Mouse (Mus musculus): ENCODE measurements at regions not wholly inside any gene's neighbourhood (a gene's known extent, or its start where the extent isn't known, plus 50 kb on each side); places are given as distances from the start of the nearest gene placed in this dataset.

DNA sequence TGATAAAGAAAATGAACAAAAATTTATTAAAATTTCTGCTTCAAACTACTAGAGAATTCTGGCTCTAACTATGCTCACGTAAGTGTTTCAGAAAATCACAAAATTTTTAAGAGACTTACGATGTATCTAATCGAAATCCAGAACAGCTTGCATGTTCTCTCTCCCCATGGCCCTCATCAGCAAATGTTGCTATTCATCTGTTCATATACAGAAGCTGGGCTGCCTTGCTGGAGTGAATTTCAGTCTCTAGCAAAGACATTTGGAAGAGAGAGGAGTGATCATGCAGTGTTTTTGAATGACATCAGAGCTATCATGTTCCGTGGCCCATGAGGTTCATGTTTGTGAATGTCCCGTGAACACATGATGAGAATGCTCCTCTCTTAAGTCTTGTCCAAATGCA, 618.8 kb upstream of the Slc39a10 start:
- H3K4me2 ChIP-seq (ENCODE audit: low read depth) = no peak overlapping the region
- H3K79me2 ChIP-seq (ENCODE audit: control insufficient read depth, insufficient read depth) = no peaks in the 10 kb centered on the region
- TF ChIP-seq MAX (IDR thresholded peaks at IDR 0.05; ENCODE audit: low read depth) (no peak), TCF12 (IDR thresholded peaks at IDR 0.05; ENCODE audit: insufficient read depth, poor library complexity, severe bottlenecking) (no peak), REST (IDR thresholded peaks at IDR 0.05; ENCODE audit: insufficient read depth, insufficient read length) (no peak), SRF (IDR thresholded peaks at IDR 0.05; ENCODE audit: control insufficient read depth, insufficient read length, low read depth) (no peak), TCF3 (IDR thresholded peaks at IDR 0.05; ENCODE audit: insufficient read length, low read depth) (no peak), USF1 (IDR thresholded peaks at IDR 0.05; ENCODE audit: low read depth) (no peak), POLR2AphosphoS2 (IDR thresholded peaks at IDR 0.05; ENCODE audit: insufficient read length, low read depth) (no peak), POLR2A (IDR thresholded peaks at IDR 0.05; ENCODE audit: insufficient read length, low read depth) (no peak), MYOG (IDR thresholded peaks at IDR 0.05; ENCODE audit: control insufficient read depth in 1 of 3, insufficient read depth in 1 of 3, insufficient read length in 2 of 3, low read depth in 2 of 3) (no peak), CEBPB (IDR thresholded peaks at IDR 0.05; ENCODE audit: insufficient read depth, poor library complexity, severe bottlenecking) (no peak), MYOD1 (IDR thresholded peaks at IDR 0.05; ENCODE audit: control insufficient read depth in 1 of 3, insufficient read length in 2 of 3, low read depth in 2 of 3) (no peak), E2F4 (IDR thresholded peaks at IDR 0.05; ENCODE audit: insufficient read depth) (no peak)
- H3K4me3 ChIP-seq = no peak overlapping the region
- no peaks in the 10 kb centered on the region for H3K36me3 ChIP-seq (ENCODE audit: control insufficient read depth, insufficient read depth)
- H3ac ChIP-seq (ENCODE audit: control insufficient read depth, insufficient read length) = no peak overlapping the region
- H3K27me3 ChIP-seq (ENCODE audit: control insufficient read depth, insufficient read depth, insufficient read length) = no peaks in the 10 kb centered on the region

DNA sequence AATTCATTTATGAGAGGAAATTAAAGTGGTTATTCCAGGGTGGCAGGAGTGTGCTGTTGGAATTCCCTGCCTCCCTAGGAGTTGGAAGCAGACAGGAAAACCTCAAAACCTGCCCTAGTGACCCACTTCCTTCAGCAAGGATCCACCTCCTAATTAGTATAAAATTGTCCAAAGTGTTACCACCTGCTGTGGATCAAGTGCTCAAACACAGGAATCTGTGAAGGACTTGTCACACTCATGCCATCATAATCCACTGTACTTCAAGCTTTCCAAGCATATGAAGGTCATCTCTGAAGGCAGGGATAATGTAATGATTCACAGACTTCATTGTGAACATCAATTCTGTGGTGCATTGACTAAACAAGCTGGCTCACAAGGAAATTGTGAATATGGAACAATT, 615.1 kb upstream of the Slc39a10 start:
- Histone ChIP-seq H3K4me3 (no peak overlapping the region), H3K27me3 (ENCODE audit: control insufficient read depth, insufficient read depth, insufficient read length) (no peaks in the 10 kb centered on the region), H3K36me3 (ENCODE audit: control insufficient read depth, insufficient read depth) (no peaks in the 10 kb centered on the region), H3K79me2 (ENCODE audit: control insufficient read depth, insufficient read depth) (no peaks in the 10 kb centered on the region), H3ac (ENCODE audit: control insufficient read depth, insufficient read length) (no peak overlapping the region), H3K4me2 (ENCODE audit: low read depth) (no peak overlapping the region)
- TF ChIP-seq USF1 (IDR thresholded peaks at IDR 0.05; ENCODE audit: low read depth) (no peak), SRF (IDR thresholded peaks at IDR 0.05; ENCODE audit: control insufficient read depth, insufficient read length, low read depth) (no peak), MYOG (IDR thresholded peaks at IDR 0.05; ENCODE audit: control insufficient read depth in 1 of 3, insufficient read depth in 1 of 3, insufficient read length in 2 of 3, low read depth in 2 of 3) (no peak), E2F4 (IDR thresholded peaks at IDR 0.05; ENCODE audit: insufficient read depth) (no peak), MYOD1 (IDR thresholded peaks at IDR 0.05; ENCODE audit: control insufficient read depth in 1 of 3, insufficient read length in 2 of 3, low read depth in 2 of 3) (no peak), MAX (IDR thresholded peaks at IDR 0.05; ENCODE audit: low read depth) (no peak)

DNA sequence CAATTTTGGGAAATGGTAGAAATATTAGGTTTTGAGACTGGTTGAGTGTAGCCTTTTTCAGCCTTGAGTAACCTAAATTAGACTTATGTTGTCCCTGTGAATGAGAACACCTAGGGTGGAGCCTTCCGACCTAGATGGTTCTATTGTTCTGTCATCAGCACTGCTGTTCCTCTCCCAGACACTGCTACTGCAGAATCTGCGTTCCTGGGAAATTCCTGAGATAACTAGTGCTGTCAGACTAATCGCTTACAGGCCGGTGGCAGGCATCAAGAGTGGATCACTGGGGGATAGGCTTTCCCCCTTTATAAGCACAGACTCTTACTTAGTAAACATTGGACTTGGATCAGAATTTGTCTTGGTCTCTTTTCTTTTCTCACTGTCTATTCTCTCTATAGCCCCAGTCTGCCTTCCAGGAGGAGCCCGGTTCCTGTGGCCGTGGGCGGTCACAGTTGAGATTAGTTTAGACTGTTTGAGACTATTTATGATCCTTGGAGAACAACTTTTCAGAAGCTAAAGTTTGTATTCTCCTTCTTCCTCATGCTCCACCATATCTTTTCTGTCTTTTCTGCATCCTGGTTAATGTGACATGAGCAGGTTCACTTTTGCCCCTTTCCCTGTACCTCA, 596.0 kb upstream of the Slc39a10 start:
- TF ChIP-seq MYOG (IDR thresholded peaks at IDR 0.05; ENCODE audit: control insufficient read depth in 1 of 3, insufficient read depth in 1 of 3, insufficient read length in 2 of 3, low read depth in 2 of 3) = no peak
- Histone ChIP-seq H3K27me3 (ENCODE audit: control insufficient read depth, insufficient read depth, insufficient read length) (no peaks in the 10 kb centered on the region), H3K79me2 (ENCODE audit: control insufficient read depth, insufficient read depth) (no peaks in the 10 kb centered on the region), H3ac (ENCODE audit: control insufficient read depth, insufficient read length) (no peak overlapping the region), H3K36me3 (ENCODE audit: control insufficient read depth, insufficient read depth) (no peaks in the 10 kb centered on the region), H3K4me2 (ENCODE audit: low read depth) (no peak overlapping the region), H3K4me3 (no peak overlapping the region)

- Histone ChIP-seq H3K4me3 (no peak overlapping the region), H3K79me2 (ENCODE audit: control insufficient read depth, insufficient read depth) (no peaks in the 10 kb centered on the region), H3K27me3 (ENCODE audit: control insufficient read depth, insufficient read depth, insufficient read length) (no peaks in the 10 kb centered on the region), H3ac (ENCODE audit: control insufficient read depth, insufficient read length) (no peak overlapping the region), H3K36me3 (ENCODE audit: control insufficient read depth, insufficient read depth) (no peaks in the 10 kb centered on the region), H3K4me2 (ENCODE audit: low read depth) (no peak overlapping the region)
- TF ChIP-seq E2F4 (IDR thresholded peaks at IDR 0.05; ENCODE audit: insufficient read depth) (no peak), POLR2A (IDR thresholded peaks at IDR 0.05; ENCODE audit: insufficient read length, low read depth) (no peak), TCF12 (IDR thresholded peaks at IDR 0.05; ENCODE audit: insufficient read depth, poor library complexity, severe bottlenecking) (no peak), POLR2AphosphoS2 (IDR thresholded peaks at IDR 0.05; ENCODE audit: insufficient read length, low read depth) (no peak), USF1 (IDR thresholded peaks at IDR 0.05; ENCODE audit: low read depth) (no peak), SRF (IDR thresholded peaks at IDR 0.05; ENCODE audit: control insufficient read depth, insufficient read length, low read depth) (no peak)
Observed at GRCm38 (mm10) chr1:47486087-47486486, 593.4 kb upstream of the Slc39a10 start.

DNA sequence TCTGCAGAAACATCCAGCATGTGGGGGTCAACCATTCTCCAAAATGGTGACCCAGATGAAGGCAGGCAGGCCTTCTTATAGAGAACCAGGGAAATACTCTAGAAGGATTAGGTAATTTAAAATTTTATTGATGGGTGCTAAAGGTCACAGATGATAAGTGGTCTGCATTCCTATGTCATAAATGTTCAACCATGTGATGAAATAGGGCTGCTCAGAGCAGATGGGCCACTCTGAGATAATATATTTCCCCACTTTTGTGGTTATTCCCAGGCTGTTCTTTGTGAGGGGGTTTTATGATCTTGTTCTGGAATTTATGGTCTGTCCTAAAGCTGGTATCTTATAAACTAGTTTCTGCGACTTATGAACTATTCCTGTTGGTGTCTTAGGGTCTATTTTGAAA, 586.4 kb upstream of the Slc39a10 start:
- TF ChIP-seq REST (IDR thresholded peaks at IDR 0.05; ENCODE audit: insufficient read depth, insufficient read length) (no peak), POLR2A (IDR thresholded peaks at IDR 0.05; ENCODE audit: insufficient read length, low read depth) (no peak), MYOG (IDR thresholded peaks at IDR 0.05; ENCODE audit: control insufficient read depth in 1 of 3, insufficient read depth in 1 of 3, insufficient read length in 2 of 3, low read depth in 2 of 3) (no peak), MYOD1 (IDR thresholded peaks at IDR 0.05; ENCODE audit: control insufficient read depth in 1 of 3, insufficient read length in 2 of 3, low read depth in 2 of 3) (no peak), SRF (IDR thresholded peaks at IDR 0.05; ENCODE audit: control insufficient read depth, insufficient read length, low read depth) (no peak)
- Histone ChIP-seq H3K27me3 (ENCODE audit: control insufficient read depth, insufficient read depth, insufficient read length) (no peaks in the 10 kb centered on the region), H3K4me2 (ENCODE audit: low read depth) (no peak overlapping the region), H3K79me2 (ENCODE audit: control insufficient read depth, insufficient read depth) (no peaks in the 10 kb centered on the region), H3K36me3 (ENCODE audit: control insufficient read depth, insufficient read depth) (no peaks in the 10 kb centered on the region), H3ac (ENCODE audit: control insufficient read depth, insufficient read length) (no peak overlapping the region), H3K4me3 (no peak overlapping the region)

Measured in myocyte (in vitro differentiated cells).